Mouse (Mus musculus): ENCODE data around the gene Klf1. TPM values are rescaled to one million over a fixed set of nuclear protein-coding genes. Genes with fewer than 3 reads are reported as not detected.

The Klf1 gene
- polyA plus RNA-seq, 1 experiment from 2014 or later = 2.3 TPM

Small RNA genes within 50 kb of the gene (microRNA-seq; reads per million reads assigned to microRNA genes)
- not detected for gene Gm24197
- gene Mir7069 = 1.8 reads per million

Other genes with a start within 250 kb of the Klf1 start
- gene Ier2, start 239.1 kb upstream of the Klf1 start, polyA plus RNA-seq (2014; fragmentation: Nextera tagmentation; extraction: Ambion mirVana) = 73.1 and 83.4 TPM in 2 replicates
- 64.6 and 65.7 TPM in 2 replicates for gene Trmt1, start 215.6 kb upstream of the Klf1 start, polyA plus RNA-seq (2014; fragmentation: Nextera tagmentation; extraction: Ambion mirVana)
- 25.1 and 25.7 TPM in 2 replicates for gene Nacc1, start 214.1 kb upstream of the Klf1 start, polyA plus RNA-seq (2014; fragmentation: Nextera tagmentation; extraction: Ambion mirVana)
- gene Lyl1, start 200.5 kb upstream of the Klf1 start, polyA plus RNA-seq (2014; fragmentation: Nextera tagmentation; extraction: Ambion mirVana) = 4.6 and 5.0 TPM in 2 replicates
- gene G430095P16Rik, start 178.9 kb upstream of the Klf1 start, polyA plus RNA-seq (2014; fragmentation: Nextera tagmentation; extraction: Ambion mirVana) = 2.8 and 5.0 TPM in 2 replicates
- 37.8 and 40.5 TPM in 2 replicates for gene Nfix, start 101.6 kb upstream of the Klf1 start, polyA plus RNA-seq (2014; fragmentation: Nextera tagmentation; extraction: Ambion mirVana)
- gene Dand5, start 79.1 kb upstream of the Klf1 start, polyA plus RNA-seq (2014; fragmentation: Nextera tagmentation; extraction: Ambion mirVana) = 7.1 and 7.6 TPM in 2 replicates
- gene Gadd45gip1, start 70.4 kb upstream of the Klf1 start, polyA plus RNA-seq (2014; fragmentation: Nextera tagmentation; extraction: Ambion mirVana) = 49.5 and 50.5 TPM in 2 replicates
- 119 and 125 TPM in 2 replicates for gene Rad23a, start 61.3 kb upstream of the Klf1 start, polyA plus RNA-seq (2014; fragmentation: Nextera tagmentation; extraction: Ambion mirVana)
- 669 and 791 TPM in 2 replicates for gene Calr, start 55.0 kb upstream of the Klf1 start, polyA plus RNA-seq (2014; fragmentation: Nextera tagmentation; extraction: Ambion mirVana)
- gene Farsa, start 44.9 kb upstream of the Klf1 start, polyA plus RNA-seq (2014; fragmentation: Nextera tagmentation; extraction: Ambion mirVana) = 83.7 and 88.9 TPM in 2 replicates
- 65.4 and 77.8 TPM in 2 replicates for gene Syce2, start 29.8 kb upstream of the Klf1 start, polyA plus RNA-seq (2014; fragmentation: Nextera tagmentation; extraction: Ambion mirVana)
- gene Gcdh, start 8.0 kb upstream of the Klf1 start, polyA plus RNA-seq (2014; fragmentation: Nextera tagmentation; extraction: Ambion mirVana) = 29.3 and 30.8 TPM in 2 replicates
- 14.7 and 17.9 TPM in 2 replicates for gene Dnase2a, start 6.6 kb downstream of the Klf1 start, polyA plus RNA-seq (2014; fragmentation: Nextera tagmentation; extraction: Ambion mirVana)
- gene Mast1, start 35.4 kb downstream of the Klf1 start, polyA plus RNA-seq (2014; fragmentation: Nextera tagmentation; extraction: Ambion mirVana) = 2.2 and 3.2 TPM in 2 replicates
- 0.20 TPM in 1 of 2 replicates, not detected in the other for gene Rtbdn, start 45.1 kb downstream of the Klf1 start, polyA plus RNA-seq (2014; fragmentation: Nextera tagmentation; extraction: Ambion mirVana)
- not detected in 2 replicates for gene Gm49661, start 67.5 kb downstream of the Klf1 start, polyA plus RNA-seq (2014; fragmentation: Nextera tagmentation; extraction: Ambion mirVana)
- 799 and 888 TPM in 2 replicates for gene Prdx2, start 67.7 kb downstream of the Klf1 start, polyA plus RNA-seq (2014; fragmentation: Nextera tagmentation; extraction: Ambion mirVana)
- 114 and 125 TPM in 2 replicates for gene Rnaseh2a, start 67.8 kb downstream of the Klf1 start, polyA plus RNA-seq (2014; fragmentation: Nextera tagmentation; extraction: Ambion mirVana)
- 16.9 and 23.4 TPM in 2 replicates for gene Junb, start 76.8 kb downstream of the Klf1 start, polyA plus RNA-seq (2014; fragmentation: Nextera tagmentation; extraction: Ambion mirVana)
- 34.5 and 34.6 TPM in 2 replicates for gene Hook2, start 88.7 kb downstream of the Klf1 start, polyA plus RNA-seq (2014; fragmentation: Nextera tagmentation; extraction: Ambion mirVana)
- gene Best2, start 112.6 kb downstream of the Klf1 start, polyA plus RNA-seq (2014; fragmentation: Nextera tagmentation; extraction: Ambion mirVana) = 0.29 and 0.38 TPM in 2 replicates
- 101 and 103 TPM in 2 replicates for gene Asna1, start 123.4 kb downstream of the Klf1 start, polyA plus RNA-seq (2014; fragmentation: Nextera tagmentation; extraction: Ambion mirVana)
- 132 and 136 TPM in 2 replicates for gene Trir, start 124.9 kb downstream of the Klf1 start, polyA plus RNA-seq (2014; fragmentation: Nextera tagmentation; extraction: Ambion mirVana)
- gene Tnpo2, start 135.0 kb downstream of the Klf1 start, polyA plus RNA-seq (2014; fragmentation: Nextera tagmentation; extraction: Ambion mirVana) = 19.0 and 26.5 TPM in 2 replicates
- 31.9 and 32.6 TPM in 2 replicates for gene Fbxw9, start 158.1 kb downstream of the Klf1 start, polyA plus RNA-seq (2014; fragmentation: Nextera tagmentation; extraction: Ambion mirVana)
- not detected in 2 replicates for gene Gm5741, start 166.1 kb downstream of the Klf1 start, polyA plus RNA-seq (2014; fragmentation: Nextera tagmentation; extraction: Ambion mirVana)
- 51.9 and 53.9 TPM in 2 replicates for gene Dhps, start 169.8 kb downstream of the Klf1 start, polyA plus RNA-seq (2014; fragmentation: Nextera tagmentation; extraction: Ambion mirVana)
- gene Wdr83os, start 178.8 kb downstream of the Klf1 start, polyA plus RNA-seq (2014; fragmentation: Nextera tagmentation; extraction: Ambion mirVana) = 144 and 153 TPM in 2 replicates
- 45.0 and 46.4 TPM in 2 replicates for gene Wdr83, start 179.4 kb downstream of the Klf1 start, polyA plus RNA-seq (2014; fragmentation: Nextera tagmentation; extraction: Ambion mirVana)
- 41.5 and 45.9 TPM in 2 replicates for gene Man2b1, start 181.3 kb downstream of the Klf1 start, polyA plus RNA-seq (2014; fragmentation: Nextera tagmentation; extraction: Ambion mirVana)
- gene Zfp791, start 221.2 kb downstream of the Klf1 start, polyA plus RNA-seq (2014; fragmentation: Nextera tagmentation; extraction: Ambion mirVana) = 1.7 and 2.9 TPM in 2 replicates
- not detected in 2 replicates for gene Cks1brt, start 250.0 kb downstream of the Klf1 start, polyA plus RNA-seq (2014; fragmentation: Nextera tagmentation; extraction: Ambion mirVana)

Measured in stomach, embryonic 14.5 days (tissue).